Mouse (Mus musculus) myocyte (in vitro differentiated cells): ENCODE results near the gene Kcnb1.

Experiments
- E2F4 ChIP-seq: IDR thresholded peaks from one replicate; pipeline ENCODE4 v1.6.1; 2011; ENCODE audit warnings: mild to moderate bottlenecking, control low read depth, moderate library complexity; ENCODE audit not compliant: insufficient read depth
- POLR2A ChIP-seq: IDR thresholded peaks from one replicate; pipeline ENCODE4 v1.6.1; 2011; ENCODE audit warnings: low read depth, mild to moderate bottlenecking, control low read depth, moderate library complexity; ENCODE audit not compliant: insufficient read length
- USF1 ChIP-seq: IDR thresholded peaks from one replicate; pipeline ENCODE4 v1.6.1; 2011; ENCODE audit warnings: low read depth, mild to moderate bottlenecking, control low read depth, moderate library complexity

- TF ChIP-seq E2F4 (no peak), USF1 (no peak), POLR2A (no peak)
Observed at GRCm38 (mm10) chr2:167179301-167179700, 10.7 kb downstream of the Kcnb1 start.
